Mouse (Mus musculus): ENCODE results near the gene Gm28047.

Gene Gm28047

GRCm38 (mm10) chr15:102547478-102547877 is 77.4 kb downstream of the Gm28047 start:
- no peak for DNase-seq (ENCODE audit: low read depth, low spot score)

GRCm38 (mm10) chr15:102546677-102547427 is 78.0 kb downstream of the Gm28047 start:
- no peak for DNase-seq (ENCODE audit: low read depth, low spot score)

- no peak for DNase-seq (ENCODE audit: low read depth, low spot score)
Measured at GRCm38 (mm10) chr15:102546246-102546645, 78.6 kb downstream of the Gm28047 start.

GRCm38 (mm10) chr15:102544801-102545200 is 80.1 kb downstream of the Gm28047 start:
- no peak for DNase-seq (ENCODE audit: low read depth, low spot score)

- DNase-seq (ENCODE audit: low read depth, low spot score) = no peak
Measured at GRCm38 (mm10) chr15:102533926-102534325, 90.9 kb downstream of the Gm28047 start.

- no peak for DNase-seq (ENCODE audit: low read depth, low spot score)
Measured at GRCm38 (mm10) chr15:102532106-102532900, 92.6 kb downstream of the Gm28047 start.

GRCm38 (mm10) chr15:102531586-102531985 is 93.3 kb downstream of the Gm28047 start:
- DNase-seq (ENCODE audit: low read depth, low spot score) = no peak

GRCm38 (mm10) chr15:102530566-102530965 is 94.3 kb downstream of the Gm28047 start:
- no peak for DNase-seq (ENCODE audit: low read depth, low spot score)

GRCm38 (mm10) chr15:102528396-102528795 is 96.5 kb downstream of the Gm28047 start:
- no peak for DNase-seq (ENCODE audit: low read depth, low spot score)

- DNase-seq (ENCODE audit: low read depth, low spot score) = no peak
Measured at GRCm38 (mm10) chr15:102527936-102528335, 96.9 kb downstream of the Gm28047 start.

- no peak for DNase-seq (ENCODE audit: low read depth, low spot score)
Measured at GRCm38 (mm10) chr15:102526111-102527002, 98.5 kb downstream of the Gm28047 start.

GRCm38 (mm10) chr15:102524892-102525485 is 99.9 kb downstream of the Gm28047 start, which contains the start of gene Npff:
Gene Npff, minus strand, starts transcription at chr15:102524942.
- peak; percentile 85 for DNase-seq (ENCODE audit: low read depth, low spot score)

GRCm38 (mm10) chr15:102521480-102521879 is 103.4 kb downstream of the Gm28047 start:
- DNase-seq (ENCODE audit: low read depth, low spot score) = no peak

GRCm38 (mm10) chr15:102520416-102520815 is 104.5 kb downstream of the Gm28047 start:
- DNase-seq (ENCODE audit: low read depth, low spot score) = no peak

GRCm38 (mm10) chr15:102519211-102520141 is 105.4 kb downstream of the Gm28047 start:
- no peak for DNase-seq (ENCODE audit: low read depth, low spot score)

- no peak for DNase-seq (ENCODE audit: low read depth, low spot score)
Measured at GRCm38 (mm10) chr15:102518859-102519201, 106.0 kb downstream of the Gm28047 start.

- DNase-seq (ENCODE audit: low read depth, low spot score) = peak; percentile 100
Measured at GRCm38 (mm10) chr15:102517976-102518858, 106.7 kb downstream of the Gm28047 start, which contains the start of gene Tarbp2. Gene Tarbp2, plus strand, starts transcription at chr15:102518192.

GRCm38 (mm10) chr15:102517631-102517975 is 107.3 kb downstream of the Gm28047 start:
- no peak for DNase-seq (ENCODE audit: low read depth, low spot score)

GRCm38 (mm10) chr15:102516728-102517404 is 108.0 kb downstream of the Gm28047 start, which contains the start of gene Map3k12:
Gene Map3k12, minus strand, starts transcription at chr15:102517064.
- peak; percentile 66 for DNase-seq (ENCODE audit: low read depth, low spot score)

All from mesoderm, embryonic 11.5 days (tissue).